Mouse (Mus musculus) adipocyte (in vitro differentiated cells): ENCODE measurements at regions not wholly inside any gene's neighbourhood (a gene's known extent, or its start where the extent isn't known, plus 50 kb on each side); places are given as distances from the start of the nearest gene placed in this dataset.

ENCODE experiments used
- DNase-seq: peaks from one replicate; pipeline ENCODE4 v3.0.0-alpha.2; 2016; ENCODE audit warnings: low spot score

DNA sequence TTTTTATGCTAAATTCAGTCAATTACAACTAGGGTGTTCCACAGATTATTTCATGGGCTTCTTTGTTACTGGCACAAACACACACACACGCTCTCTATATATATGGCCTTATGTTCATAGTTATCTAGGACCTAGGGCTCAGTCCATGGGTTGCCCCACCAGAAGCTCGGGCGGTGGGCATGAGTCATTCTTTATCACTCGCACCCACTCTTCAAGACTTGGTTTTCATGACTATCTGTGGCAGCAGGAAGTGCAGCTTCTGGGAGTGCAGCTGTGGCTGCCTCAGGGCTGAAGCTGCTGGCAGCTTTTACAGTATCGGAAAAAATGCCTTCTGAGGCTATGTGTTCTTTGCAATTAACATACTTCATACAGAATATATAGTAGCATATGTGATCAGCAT is 198.7 kb downstream of the Ipo11 start:
- no peak for DNase-seq

DNA sequence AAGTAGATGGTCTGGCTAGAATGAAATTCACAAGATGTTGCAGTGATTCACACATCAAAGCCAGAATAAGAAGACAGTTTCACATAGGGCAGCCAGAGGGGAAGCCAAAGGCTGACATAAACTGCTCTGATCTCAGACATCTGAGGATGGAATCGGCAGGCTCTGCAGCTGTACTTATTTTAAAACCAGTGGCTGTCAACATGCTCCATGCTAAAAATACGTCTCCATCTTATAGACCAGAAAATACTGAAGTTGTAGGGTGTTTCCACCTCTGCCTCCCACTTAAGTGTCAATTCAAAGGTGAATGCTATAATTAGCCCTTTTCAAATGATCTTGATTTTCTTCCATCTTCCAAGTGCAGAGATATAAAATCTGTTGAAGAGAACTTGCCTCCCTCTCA is 202.4 kb downstream of the Ipo11 start:
- DNase-seq: no peak

- DNase-seq: no peak
These were observed 203.9 kb downstream of the Ipo11 start for GRCm38 (mm10) chr13:106732906-106733305.

GRCm38 (mm10) chr13:106723315-106723714 is 213.4 kb downstream of the Ipo11 start:
- no peak for DNase-seq

DNA sequence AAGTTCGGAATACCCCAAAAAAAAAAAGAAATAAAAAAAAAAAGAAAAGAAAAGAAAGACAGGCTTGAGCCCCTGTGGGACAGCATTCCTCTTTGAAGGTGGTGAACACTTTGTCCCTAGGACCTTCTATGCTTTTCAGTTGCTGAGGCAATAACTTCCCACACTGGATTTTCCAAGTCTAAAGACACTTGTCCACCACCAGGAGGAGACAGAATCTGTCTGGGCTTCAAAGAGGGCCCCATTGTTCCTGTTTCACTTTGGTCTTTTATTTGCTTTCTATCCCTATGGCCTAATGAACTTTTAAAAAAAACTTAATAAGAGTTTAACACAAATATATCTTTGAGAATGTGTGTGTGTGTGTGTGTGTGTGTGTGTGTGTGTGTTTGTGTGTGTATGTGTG is 215.6 kb downstream of the Ipo11 start:
- DNase-seq: peak; percentile 3

GRCm38 (mm10) chr13:106715771-106716170 is 221.0 kb downstream of the Ipo11 start:
- DNase-seq: no peak

DNA sequence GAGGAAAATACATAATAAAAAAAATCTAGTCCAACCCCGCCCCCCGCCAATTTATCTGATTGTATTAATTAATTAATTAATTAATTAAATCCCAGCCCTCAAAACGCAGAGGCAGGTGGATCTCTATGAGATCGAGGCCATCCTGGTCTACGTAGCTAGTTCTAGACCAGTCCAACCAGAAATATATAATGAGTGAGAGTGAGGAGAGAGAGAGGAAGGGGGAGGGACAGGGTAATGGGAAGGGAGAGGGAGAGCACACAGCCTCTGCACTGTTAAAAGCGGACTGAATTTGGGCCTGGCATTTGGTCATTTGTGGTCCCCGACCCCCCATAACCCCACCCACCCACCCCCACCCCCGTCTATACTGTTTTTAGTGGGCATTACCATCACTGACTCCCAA is 221.5 kb downstream of the Ipo11 start:
- DNase-seq: no peak

DNA sequence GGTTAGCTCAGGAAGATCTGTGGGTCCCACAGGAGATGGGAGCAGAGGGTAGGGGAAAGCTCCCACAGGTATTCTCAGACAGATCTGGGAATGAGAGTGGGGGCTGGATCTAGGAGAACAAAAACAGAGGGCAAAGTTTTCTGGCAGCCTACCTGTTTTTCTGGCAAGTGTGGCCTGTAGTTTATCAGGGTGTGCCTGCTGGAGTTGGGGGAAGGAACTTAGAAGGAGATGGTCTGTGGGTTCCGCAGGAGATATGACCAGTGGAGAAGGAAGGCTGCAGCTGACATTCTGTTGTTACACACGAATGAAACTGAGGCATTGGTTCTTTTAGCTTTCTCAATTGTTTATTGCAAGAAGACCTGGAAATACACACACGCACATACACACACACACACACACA is 226.2 kb downstream of the Ipo11 start:
- DNase-seq: no peak

GRCm38 (mm10) chr13:106700376-106700775 is 236.4 kb downstream of the Ipo11 start:
- no peak for DNase-seq

DNA sequence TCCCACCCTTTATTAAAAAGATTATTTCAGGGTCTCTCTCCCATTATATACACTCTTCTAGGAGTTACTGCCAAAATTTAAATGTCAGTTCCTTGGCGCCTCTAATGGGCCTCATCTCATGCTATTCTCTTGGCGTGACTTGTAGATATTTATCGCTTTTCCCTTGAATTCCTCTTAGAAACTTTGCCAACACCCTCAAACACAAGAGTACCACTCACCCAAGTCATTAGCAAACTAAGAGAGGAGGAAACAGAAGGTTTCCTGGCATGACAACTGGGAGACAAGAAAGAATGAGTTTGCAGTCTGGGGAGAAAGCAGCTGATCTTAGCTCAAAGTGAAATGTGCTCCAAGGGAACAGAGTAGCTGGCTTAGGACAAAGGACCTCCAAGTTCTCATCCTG is 236.8 kb downstream of the Ipo11 start:
- DNase-seq: no peak

DNA sequence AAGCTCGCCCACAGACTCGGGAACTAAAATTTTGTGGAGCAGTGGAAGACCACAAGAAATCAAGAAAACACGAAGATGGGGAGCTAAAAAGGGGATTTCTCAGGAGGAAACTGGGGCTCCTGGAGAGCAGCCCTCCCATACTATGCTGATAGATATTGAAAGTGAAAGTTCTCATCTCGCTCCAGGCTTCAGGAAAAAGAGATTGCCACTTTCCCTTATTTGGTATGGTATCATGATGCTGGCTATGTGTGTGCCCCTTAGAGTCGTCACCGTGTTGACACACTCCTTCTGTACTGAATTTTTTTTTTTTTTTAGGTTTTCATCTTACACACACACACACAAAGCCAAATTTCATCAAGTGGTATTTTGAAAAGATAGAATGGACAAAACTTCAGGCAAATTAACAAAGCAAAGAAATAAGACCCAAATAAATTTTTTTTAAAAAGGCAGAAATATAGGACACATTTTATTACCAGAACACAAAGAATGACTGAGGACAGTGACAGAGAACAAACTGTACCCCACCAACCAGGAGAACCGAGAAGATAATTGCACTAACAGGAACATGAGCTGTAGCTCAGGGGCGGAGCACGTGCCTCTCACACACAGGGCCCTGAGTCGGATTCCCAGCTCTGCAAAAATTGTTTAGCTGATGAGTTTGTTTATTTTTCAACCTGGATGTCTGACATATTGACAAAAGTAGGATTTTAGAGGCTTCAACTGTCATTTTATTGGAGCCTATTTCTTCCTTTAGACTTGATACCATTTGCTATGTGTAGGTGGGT is 244.8 kb downstream of the Ipo11 start:
- no peak for DNase-seq

GRCm38 (mm10) chr13:106690125-106690524 is 246.6 kb downstream of the Ipo11 start:
- no peak for DNase-seq

GRCm38 (mm10) chr13:106689618-106690017 is 247.1 kb downstream of the Ipo11 start:
- no peak for DNase-seq

DNA sequence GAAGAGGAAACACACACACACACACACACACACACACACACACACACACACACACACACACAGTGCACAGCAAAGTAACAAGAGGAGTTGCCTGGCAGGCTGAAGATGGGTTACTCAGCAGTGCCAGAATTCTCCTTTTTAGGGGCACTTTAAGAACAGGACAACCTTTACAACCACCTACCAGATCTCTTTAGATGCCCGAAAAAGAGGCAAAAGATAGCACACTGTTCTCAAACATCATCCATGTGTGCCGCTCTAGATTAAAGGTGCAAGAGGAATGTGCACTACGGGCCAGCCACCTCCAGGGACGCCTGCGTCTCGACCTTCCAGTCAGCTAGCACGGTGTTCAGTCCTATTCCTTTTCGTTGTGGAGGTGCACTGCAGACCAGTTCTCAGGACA is 247.7 kb downstream of the Ipo11 start:
- no peak for DNase-seq

DNA sequence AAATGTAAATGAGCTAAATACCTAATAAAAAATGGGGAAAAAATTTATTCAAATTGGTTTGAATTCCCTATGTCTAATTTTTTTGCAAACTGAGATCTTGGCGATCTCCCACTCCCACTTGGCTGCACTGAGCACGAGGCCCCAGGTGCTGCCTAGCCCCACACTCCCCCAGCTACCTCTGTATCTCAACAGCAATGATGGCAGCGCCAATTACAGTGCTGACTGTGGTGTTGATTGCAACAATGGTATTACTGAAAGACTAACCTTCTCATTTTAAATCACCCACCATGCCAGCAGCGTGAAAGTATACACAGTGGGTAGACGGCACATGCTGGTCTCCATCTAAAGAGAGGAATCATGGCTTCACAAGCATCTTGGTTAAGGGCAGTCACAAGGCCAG is 267.1 kb downstream of the Ipo11 start:
- no peak for DNase-seq

GRCm38 (mm10) chr13:106662195-106662594 is 274.6 kb downstream of the Ipo11 start:
- DNase-seq: no peak

DNA sequence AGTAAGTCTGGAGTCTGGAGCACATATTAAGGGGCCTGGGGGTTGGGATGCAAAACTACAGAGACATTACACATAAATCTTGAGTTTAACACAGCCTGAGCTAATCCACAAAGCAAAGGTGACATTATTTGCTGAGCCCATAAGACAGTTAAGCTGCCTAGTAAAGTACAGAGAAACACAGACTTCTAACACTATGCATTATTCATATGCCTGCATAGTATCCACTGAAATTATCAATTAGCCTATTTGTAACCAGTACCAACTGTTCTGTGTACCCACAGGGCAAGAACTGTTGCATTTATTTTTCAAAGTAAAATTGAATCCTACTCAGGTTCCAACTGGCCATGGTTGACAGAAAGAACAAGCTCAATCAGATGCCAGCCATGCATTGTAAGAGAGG is 287.4 kb downstream of the Ipo11 start:
- no peak for DNase-seq

DNA sequence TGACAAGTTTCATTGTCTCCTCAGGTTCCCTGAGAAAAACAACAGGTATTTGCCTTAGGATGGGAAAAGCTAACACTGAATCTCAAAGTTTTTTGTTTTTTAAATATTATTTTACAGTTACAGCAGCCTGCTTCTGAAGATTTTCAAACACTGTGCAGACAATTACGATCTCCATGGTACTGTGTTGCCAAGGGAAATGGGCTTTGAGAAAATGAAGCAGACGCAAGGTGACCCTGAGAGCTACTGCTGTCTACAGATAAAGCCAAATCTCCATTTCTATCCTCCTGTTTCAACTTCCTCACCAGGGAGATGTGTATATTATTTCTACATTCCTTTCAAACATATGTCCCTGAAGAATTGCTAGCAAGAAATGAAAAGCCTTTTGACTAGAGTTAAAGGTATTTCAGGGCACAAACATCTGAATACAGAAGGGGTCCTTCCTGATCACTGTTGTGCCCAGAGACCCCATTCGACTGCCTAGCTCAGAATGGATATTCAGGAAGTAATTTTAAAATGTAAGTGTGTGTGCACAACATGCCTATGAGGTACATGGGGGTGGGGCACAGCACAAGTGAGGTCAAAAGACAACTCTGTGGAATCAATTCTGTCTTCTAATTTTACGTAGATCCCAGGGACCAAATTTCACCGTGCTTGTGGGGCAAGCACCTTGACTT is 293.3 kb downstream of the Ipo11 start:
- no peak for DNase-seq

- no peak for DNase-seq
These were observed 297.9 kb downstream of the Ipo11 start for GRCm38 (mm10) chr13:106638706-106639385.

- no peak for DNase-seq
These were observed 345.0 kb downstream of the Ipo11 start for GRCm38 (mm10) chr13:106591729-106592128.

GRCm38 (mm10) chr13:106567658-106568359 is 368.9 kb downstream of the Ipo11 start:
- DNase-seq: no peak

- no peak for DNase-seq
These were observed 374.2 kb downstream of the Ipo11 start for GRCm38 (mm10) chr13:106562588-106562987.

DNA sequence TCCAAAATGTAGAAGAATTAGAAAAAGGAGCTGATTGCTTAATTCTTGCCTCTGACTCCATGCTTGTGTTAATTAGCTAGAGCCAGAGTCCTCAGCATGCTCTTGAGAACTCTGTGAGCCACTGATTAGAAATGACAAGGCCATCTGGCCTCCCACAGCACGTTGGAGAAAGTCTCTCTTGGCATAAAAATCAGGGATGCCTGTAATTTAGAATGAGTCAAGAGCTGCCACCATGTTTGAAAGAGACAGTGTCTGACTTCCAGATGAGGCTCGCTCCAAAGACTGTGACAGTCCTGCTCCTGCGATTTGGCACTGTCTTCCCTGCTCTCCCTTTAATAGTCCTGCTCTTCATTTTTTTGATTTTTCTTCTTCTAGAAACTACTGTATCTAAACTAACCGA is 374.6 kb downstream of the Ipo11 start:
- no peak for DNase-seq
